Mouse (Mus musculus) frontal cortex, adult (tissue): ENCODE measurements at regions not wholly inside any gene's neighbourhood (a gene's known extent, or its start where the extent isn't known, plus 50 kb on each side); places are given as distances from the start of the nearest gene placed in this dataset.

Experiments
- ATAC-seq: cut with Nextera tagmentation; 2 replicates; pipeline ENCODE4 v1.9.2; 2017; ENCODE audit warnings: mild to moderate bottlenecking, moderate library complexity, mixed read lengths; ENCODE audit not compliant: low TSS enrichment

DNA sequence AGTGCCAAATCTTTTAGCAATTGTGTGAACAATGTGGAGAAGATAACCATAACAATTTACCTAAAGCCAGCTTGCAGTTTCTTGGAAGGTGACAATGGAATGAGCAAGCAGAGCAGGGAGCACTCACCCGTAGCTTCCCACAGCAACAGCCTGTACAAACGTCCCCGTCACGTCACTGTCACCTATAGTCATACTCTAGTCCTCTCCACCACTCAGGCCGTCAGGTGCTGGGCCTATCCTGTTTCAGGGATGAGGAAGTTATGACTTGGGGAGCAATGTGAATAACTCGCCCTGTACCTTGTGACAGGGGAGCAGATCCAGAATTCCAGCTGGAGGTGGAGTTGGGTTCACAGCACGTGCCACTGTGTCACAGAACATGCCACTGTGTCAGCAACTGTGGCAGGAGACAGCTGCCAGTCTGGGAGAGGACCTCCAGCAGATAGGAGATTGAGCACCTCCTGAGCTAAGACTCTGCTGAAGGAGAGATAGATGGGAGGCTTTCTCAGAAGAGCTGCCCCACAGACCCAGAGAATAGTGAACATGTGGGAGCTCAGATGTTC, 73.4 kb upstream of the Egln3 start:
- no peak for ATAC-seq

DNA sequence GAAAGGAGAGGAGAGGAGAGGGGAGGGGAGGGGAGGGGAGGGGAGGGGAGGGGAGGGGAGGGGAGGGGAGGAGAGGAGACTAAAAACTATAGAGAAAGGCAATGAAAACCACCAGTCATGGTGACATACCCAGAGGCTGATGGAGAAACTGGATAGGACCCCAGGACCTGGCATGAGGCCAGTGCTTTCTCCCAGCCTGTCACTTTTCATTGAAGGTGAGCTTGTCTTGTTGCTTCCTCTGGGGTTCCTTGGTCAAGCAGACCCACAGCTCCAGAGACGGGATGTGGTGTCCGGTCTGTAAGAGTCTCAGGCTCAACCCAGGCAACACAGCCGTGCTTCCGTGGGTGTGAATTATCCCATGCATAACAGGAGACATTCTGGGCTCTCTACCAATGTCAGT, 69.8 kb upstream of the Egln3 start:
- ATAC-seq = no peak

DNA sequence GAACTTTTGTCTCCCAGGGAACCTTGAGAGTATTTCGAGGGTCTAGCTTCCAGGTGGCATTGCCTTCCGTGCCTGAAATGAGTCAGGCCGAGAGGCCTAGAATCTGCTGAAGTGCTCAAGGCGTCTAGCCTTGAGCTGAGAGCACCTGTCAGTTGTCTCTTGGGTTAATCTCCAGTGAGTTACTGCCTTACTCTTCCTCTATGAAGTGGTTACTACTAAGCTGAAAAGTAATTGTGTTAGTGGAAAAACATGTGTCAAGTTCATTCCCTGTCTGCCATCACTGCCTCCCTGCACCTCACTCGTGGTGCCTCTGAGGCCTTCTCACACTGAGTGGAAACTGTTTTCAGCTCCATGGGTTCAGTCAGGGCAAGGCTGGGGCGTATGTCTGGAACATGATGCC, 69.0 kb upstream of the Egln3 start:
- ATAC-seq = no peak

DNA sequence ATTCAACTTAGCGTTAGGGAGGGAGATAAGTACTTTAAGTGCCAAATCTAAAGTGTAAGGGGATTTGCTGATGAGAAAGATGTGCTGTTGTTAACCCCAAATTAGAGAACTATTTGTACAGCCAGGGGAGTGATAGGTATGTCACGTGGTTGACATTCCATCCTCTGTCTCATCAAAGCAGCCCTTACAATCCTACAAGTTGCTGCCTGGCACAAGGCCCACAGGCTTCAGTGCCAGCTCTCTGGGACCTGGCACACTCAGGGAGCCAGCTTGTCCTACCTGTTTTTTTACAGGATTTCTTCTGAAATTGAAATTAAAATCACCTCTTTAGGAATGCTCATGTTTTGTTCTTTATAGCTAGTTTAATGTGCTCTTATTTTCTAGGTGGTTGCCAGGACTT, 68.6 kb upstream of the Egln3 start:
- ATAC-seq = no peak

DNA sequence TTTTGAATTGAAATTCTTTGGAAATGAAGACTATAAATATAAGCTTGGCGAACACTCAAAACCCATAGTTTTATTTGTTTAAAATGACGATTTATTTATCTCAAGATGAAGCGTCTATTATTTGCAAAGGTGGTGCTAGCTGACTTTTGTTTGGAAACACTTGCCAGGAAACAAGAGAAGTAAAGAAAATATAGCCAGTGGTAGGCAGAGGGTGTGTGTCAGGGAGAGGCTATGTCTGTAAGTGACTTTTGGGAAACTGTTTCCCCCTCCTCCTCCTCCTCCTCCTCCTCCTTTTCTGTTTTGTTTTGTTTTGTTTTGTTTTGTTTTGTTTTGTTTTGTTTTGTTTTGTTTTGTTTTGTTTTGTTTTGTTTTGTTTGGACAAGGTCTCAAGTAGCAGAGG, 62.2 kb upstream of the Egln3 start:
- ATAC-seq = no peak

DNA sequence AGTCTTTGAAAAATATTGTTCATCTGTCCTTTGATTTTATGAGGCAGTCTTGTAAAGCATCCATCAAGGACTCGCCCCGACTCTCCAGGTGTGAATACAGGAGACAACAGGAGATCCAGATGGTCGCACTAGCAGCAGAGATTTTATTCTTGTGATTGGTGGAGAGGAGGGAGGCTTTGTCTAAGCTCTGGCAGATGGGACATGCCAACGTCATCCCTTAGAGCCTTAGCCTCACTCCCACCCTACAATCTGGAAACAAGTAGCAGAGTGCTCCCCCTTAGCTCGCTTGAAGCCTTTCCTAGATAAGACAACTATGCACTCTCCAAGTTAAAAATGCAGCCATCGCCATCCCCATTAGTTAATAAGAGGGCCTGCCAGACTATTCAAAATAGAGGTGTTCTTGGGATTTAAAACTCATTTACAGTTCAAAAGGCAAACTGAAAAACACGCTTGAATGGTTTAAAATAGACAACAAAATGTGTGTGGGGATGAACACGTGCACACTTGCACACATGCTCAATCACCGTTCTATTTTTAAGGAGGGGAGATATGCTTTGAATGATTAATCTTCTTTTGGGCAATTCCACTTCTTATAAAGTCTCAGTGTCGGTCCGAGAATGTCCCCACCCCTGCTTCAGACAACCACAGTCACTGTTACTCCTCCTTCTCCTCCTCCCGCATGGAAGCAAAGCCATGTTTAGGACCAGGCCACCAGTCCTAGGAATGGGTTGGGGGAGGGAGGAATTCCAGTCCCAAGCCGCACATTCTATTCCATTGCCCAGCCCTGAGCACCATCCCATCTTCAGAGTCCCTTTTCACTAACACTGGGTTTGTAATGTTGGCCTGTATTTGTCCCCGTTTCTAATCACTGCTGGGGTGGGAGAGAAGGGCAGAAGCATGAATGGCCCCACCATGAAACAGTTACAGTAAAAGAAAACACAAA, 61.5 kb upstream of the Egln3 start:
- peak; percentile 41 for ATAC-seq

DNA sequence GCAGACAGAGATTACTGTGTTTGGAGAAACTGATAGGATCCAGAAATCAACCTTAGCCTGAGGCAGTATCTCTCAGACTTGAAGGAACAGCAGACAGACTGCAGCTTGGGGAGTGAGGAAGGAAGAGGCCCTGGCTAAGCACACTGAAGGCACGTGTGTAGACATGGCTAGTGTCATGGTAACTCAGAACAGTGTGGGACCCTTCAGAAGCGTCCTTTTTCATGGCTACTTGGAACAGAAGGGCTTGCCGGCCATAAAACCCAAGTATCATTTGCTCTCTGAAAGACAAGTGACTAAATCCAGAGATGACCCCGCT, 60.7 kb upstream of the Egln3 start:
- no peak for ATAC-seq

DNA sequence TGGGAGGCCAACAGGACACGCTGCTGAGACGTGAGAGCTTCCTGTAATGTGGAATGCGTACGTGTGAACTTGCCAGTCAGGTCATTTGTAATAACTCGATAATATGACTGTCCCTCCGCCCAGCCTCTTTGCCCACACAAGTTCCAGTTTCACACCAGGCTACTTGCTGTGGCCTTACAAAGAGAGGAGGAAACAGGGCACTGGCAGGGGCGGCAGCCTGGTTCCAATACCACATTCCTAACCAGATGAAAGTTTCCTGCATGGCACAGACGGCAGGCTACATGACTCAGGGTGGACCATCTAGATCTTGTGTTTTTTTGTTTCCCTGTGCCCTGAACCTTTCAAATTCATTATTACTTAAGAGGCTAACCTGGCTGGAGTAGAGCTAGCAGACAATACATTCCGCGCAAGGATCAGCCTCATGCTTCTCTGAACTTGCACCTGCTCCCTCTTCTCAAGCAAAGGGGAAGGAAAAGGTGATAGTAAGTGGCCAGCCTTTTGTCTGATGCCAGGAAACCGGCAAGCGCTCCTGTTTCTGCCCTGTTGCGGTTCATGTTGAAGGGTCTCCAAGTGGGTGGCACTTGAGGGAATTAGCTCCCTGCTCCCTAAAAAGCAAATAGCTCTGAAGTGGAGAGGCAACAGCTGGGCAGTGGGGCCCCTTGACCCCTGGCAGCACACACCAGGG, 60.2 kb upstream of the Egln3 start:
- ATAC-seq = no peak

DNA sequence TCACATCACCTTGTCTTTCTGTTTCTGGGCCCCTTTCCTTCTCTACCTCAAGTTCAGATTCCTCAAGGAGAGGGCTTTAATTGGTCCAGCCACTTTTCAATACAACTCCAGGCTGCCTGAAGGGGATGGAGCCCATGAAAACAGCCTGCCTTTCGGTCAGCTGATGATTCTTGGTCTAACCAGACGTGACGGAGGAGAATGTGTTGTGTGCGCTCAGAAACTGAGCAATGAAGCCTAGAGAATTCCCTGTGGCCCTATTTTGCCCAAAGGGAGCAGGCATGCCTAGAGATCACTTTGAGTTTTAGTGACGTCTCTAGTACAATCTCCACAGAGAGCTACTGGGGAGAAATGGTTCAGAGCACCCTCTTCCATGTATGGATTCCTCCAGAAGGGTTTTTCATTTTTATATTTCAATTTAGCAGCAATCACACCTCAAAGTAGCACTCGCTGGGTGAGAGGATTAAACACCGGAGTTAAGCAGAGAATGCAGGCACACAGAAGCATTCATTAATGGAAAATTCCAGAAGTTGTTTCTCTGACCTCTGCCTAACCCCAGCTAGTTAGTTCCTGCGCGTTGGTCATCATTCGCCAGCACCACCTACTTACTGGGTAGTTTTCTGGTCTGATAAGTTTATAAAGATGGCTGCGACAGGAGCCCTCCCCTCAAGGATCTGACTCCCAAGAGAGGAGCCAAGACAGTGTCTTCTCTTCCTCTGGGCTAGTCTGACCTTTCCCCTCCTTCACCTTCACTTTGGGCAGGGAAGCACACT, 58.8 kb upstream of the Egln3 start:
- ATAC-seq = no peak

DNA sequence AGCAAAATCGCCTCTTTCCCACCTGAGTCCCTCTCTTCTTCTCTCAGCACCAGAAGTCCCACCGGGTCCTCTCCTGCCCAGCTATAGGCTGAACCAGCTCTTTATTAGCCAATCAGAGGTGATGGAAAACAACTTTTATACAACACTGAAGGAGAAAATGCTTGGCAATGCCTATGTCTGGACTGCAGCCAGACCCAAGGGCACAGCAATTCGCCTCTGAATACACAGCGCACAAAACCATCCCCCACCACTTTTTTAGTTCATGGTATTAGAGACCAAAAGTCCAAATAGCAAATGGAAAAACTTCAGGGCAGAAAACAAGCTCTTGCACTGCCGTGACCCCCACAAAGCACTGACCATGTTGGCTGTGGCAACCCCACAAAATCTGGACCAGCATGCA, 57.8 kb upstream of the Egln3 start:
- no peak for ATAC-seq

DNA sequence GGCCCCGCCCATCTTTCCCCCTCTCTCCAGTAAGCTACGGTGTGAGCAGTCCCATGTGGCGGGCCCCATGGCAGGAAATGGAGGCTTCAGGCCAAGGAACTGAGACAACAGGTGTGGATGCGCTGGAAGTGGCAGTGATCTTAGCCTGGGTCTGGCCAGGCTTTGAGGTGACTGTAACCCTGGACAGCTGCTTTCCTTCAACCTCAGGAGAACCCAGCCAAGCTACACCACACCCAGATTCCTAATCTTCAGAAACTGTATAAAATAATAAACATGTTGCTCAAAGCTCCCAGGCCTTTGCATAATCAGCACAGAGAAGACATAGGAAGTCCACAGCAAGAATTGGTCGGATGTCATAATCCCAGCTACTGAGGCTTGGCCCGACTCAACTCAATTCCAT, 56.8 kb upstream of the Egln3 start:
- no peak for ATAC-seq

DNA sequence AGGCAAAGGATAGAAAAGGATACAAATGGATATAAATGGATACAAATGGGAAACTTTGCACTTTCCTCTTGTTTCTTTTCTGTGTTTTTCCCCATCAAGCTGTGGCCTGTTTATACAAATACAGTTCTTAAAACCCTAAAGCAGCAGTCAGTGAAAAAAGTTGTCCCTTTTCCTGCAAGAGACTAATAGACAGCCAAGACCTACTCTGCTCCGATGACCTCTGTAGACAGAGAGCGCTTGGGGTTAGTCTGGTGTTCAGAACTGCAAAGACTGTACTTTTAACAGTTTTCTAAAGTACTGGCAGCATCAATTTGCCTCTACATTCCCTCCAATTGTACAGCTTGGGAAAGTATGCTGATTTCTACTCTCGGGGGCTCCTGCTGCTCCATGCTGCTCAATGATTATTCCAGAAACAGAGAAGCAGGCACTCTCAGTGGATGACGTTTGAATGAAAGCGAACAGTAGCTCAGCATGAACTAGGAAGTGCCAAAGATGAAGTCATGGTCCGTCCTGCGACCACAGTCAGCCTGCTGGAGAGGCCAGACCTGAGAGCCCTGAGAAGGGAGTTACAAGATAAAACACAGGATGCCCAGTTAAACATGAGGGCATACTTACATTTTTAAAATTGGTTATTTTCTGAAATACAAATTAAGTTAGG, 54.2 kb upstream of the Egln3 start:
- no peak for ATAC-seq

DNA sequence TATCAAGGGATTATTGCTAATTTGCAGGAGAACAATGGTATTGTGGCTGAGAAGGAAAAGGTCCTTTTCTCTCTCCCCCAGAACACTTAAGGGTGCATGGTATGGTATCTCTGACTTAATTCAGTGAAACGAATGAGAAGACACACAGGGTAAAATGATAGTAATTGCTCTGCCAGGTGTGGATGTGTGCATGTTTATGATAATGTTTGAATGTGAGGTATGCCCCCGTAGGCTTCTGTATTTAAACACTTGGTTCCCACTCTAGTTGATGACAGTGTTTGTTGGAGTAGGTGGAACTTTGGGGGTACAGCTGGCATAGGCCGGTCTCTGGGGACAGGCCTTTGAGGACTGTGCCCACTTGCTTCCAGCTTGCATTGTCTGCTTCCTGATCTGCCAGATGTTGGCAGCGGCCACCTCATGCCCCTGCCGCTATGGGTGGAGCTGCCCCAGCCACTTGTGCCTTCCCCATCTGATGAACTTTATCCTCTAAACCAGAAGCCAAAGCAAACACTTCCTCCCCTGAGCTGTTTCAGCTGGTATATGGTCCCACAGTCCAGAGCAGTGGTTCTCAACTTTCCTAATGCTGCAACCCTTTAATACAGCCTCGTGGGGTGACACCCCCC, 53.0 kb upstream of the Egln3 start:
- ATAC-seq = no peak
